Comparison of ENCODE assay signal across 8 mouse cellular contexts in the genomic region with DNA sequence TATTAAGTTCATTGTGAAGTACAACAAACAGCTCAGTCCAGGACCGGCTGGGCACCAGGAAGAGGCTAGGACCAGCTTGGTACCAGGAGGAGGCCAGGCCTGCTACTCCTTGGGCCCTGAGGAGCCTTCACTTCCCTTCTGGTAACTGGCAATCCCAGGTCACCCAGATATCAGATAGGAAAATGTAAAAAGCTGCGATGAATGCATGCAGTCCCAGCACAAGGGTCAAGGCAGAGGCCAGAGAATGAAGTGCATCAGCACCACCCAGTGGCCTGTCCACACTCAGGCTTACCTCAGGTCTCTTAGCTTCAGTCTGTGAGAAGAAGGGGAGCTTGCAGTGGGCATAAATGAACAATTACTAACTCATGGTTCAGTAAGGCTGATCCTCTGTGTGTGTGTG. TPM values are rescaled to one million over a fixed set of nuclear protein-coding genes. Genes with fewer than 3 reads are reported as not detected.
DNase-seq lines count a peak whose midpoint lies in the region; ATAC-seq and TF ChIP-seq lines count a peak whose summit lies in the region.

No protein-coding gene starts in this region.

- H3K9me3 ChIP-seq in hindbrain, embryonic 10.5 days = peaks cover 3% of the 10 kb centered on the region
- H3K9me3 ChIP-seq in hindbrain, embryonic 14.5 days (ENCODE audit: control insufficient read depth, low read length) = no peaks in the 10 kb centered on the region
- peaks cover 4% of the 10 kb centered on the region for H3K9me3 ChIP-seq in limb, embryonic 15.5 days
- peaks cover 3% of the 10 kb centered on the region for H3K9me3 ChIP-seq in forebrain, embryonic 15.5 days

- H3K4me2 ChIP-seq in hindbrain, embryonic 14.5 days (replicated peaks) = no peak overlapping the region
- no peak overlapping the region for H3K4me2 ChIP-seq in limb, embryonic 15.5 days
- H3K4me2 ChIP-seq in forebrain, embryonic 15.5 days (replicated peaks) = no peak overlapping the region

- DNase-seq in hindbrain, embryonic 10.5 days (ENCODE audit: low spot score) = peak; percentile 11
- no peak for DNase-seq in hindbrain, embryonic 14.5 days (ENCODE audit: low spot score)
- DNase-seq in adrenal gland, postnatal 25 days = peak; percentile 24
- DNase-seq in left cerebral cortex, postnatal 25 days (ENCODE audit: low spot score in 2 of 2) = no peak

- ATAC-seq in hindbrain, embryonic 14.5 days (ENCODE audit: low FRiP score) = no peak
- no peak for ATAC-seq in limb, embryonic 15.5 days (ENCODE audit: insufficient number of reproducible peaks, low FRiP score, low TSS enrichment, low read depth)
- ATAC-seq in megakaryocyte-erythroid progenitor cell, adult 5-6 weeks (replicated peaks; ENCODE audit: low FRiP score, low TSS enrichment, poor library complexity, severe bottlenecking) = no peak
- ATAC-seq in forebrain, embryonic 15.5 days (replicated peaks) = no peak

- H3K27me3 ChIP-seq in hindbrain, embryonic 10.5 days (ENCODE audit: insufficient read depth, poor library complexity, severe bottlenecking) = peaks cover 3% of the 10 kb centered on the region; the same call in 1 of the 2 replicates
- no peaks in the 10 kb centered on the region for H3K27me3 ChIP-seq in hindbrain, embryonic 14.5 days (ENCODE audit: control insufficient read depth, insufficient read depth, low read length)
- H3K27me3 ChIP-seq in limb, embryonic 15.5 days = no peaks in the 10 kb centered on the region
- no peaks in the 10 kb centered on the region for H3K27me3 ChIP-seq in forebrain, embryonic 15.5 days

- H3K36me3 ChIP-seq in hindbrain, embryonic 10.5 days = peaks cover 63% of the 10 kb centered on the region
- H3K36me3 ChIP-seq in hindbrain, embryonic 14.5 days (replicated peaks; ENCODE audit: control insufficient read depth, insufficient read depth) = peaks cover 22% of the 10 kb centered on the region
- H3K36me3 ChIP-seq in limb, embryonic 15.5 days = peaks cover 23% of the 10 kb centered on the region
- 0 out of 2 replicates have a peak, but pooled peaks cover 5% of the 10 kb centered on the region for H3K36me3 ChIP-seq in forebrain, embryonic 15.5 days

- WGBS in hindbrain, embryonic 10.5 days = 70% methylated on average over 2 of the region's 2 CpGs
- 68% methylated on average over 2 of the region's 2 CpGs for WGBS in hindbrain, embryonic 14.5 days
- 53% methylated on average over 2 of the region's 2 CpGs for WGBS in limb, embryonic 15.5 days
- WGBS in forebrain, embryonic 15.5 days = 62% methylated on average over 2 of the region's 2 CpGs

- H3K4me3 ChIP-seq in hindbrain, embryonic 10.5 days = no peak overlapping the region
- H3K4me3 ChIP-seq in hindbrain, embryonic 14.5 days (replicated peaks; ENCODE audit: low read length) = no peak overlapping the region
- no peak overlapping the region for H3K4me3 ChIP-seq in embryonic fibroblast, embryonic 13.5 days (ENCODE audit: insufficient read depth, low read length)
- no peak overlapping the region for H3K4me3 ChIP-seq in limb, embryonic 15.5 days
- no peak overlapping the region for H3K4me3 ChIP-seq in forebrain, embryonic 15.5 days

- H3K9ac ChIP-seq in hindbrain, embryonic 14.5 days = no peak overlapping the region
- H3K9ac ChIP-seq in limb, embryonic 15.5 days = no peak overlapping the region
- H3K9ac ChIP-seq in forebrain, embryonic 15.5 days (replicated peaks) = no peak overlapping the region

- H3K4me1 ChIP-seq in hindbrain, embryonic 10.5 days (replicated peaks) = peaks cover 3% of the 10 kb centered on the region; the same call in 1 of the 2 replicates
- no peaks in the 10 kb centered on the region for H3K4me1 ChIP-seq in hindbrain, embryonic 14.5 days (replicated peaks; ENCODE audit: control insufficient read depth, insufficient read depth, low read length)
- H3K4me1 ChIP-seq in embryonic fibroblast, embryonic 13.5 days (ENCODE audit: control insufficient read depth, insufficient read depth, low read length) = no peaks in the 10 kb centered on the region
- H3K4me1 ChIP-seq in limb, embryonic 15.5 days = peaks cover 6% of the 10 kb centered on the region
- H3K4me1 ChIP-seq in forebrain, embryonic 15.5 days = no peaks in the 10 kb centered on the region

- intact Hi-C loops in left cerebral cortex, postnatal 25 days (cut with DNase I) = no loop called here

- no peak for TF ChIP-seq POLR2A in embryonic fibroblast, embryonic 13.5 days (IDR thresholded peaks at IDR 0.05; ENCODE audit: low read depth, low read length)

- TF ChIP-seq CTCF in embryonic fibroblast, embryonic 13.5 days (IDR thresholded peaks at IDR 0.05; ENCODE audit: borderline replicate concordance, insufficient read depth, low read length) = peak; percentile 64; the same call in 1 of the 2 replicates

- no peak overlapping the region for H3K27ac ChIP-seq in hindbrain, embryonic 10.5 days
- no peak overlapping the region for H3K27ac ChIP-seq in hindbrain, embryonic 14.5 days
- no peak overlapping the region for H3K27ac ChIP-seq in embryonic fibroblast, embryonic 13.5 days (ENCODE audit: insufficient read depth, low read length)
- H3K27ac ChIP-seq in limb, embryonic 15.5 days = peak overlapping the region; percentile 64
- no peak overlapping the region for H3K27ac ChIP-seq in forebrain, embryonic 15.5 days (replicated peaks)

RNA-seq across cellular contexts. Expression of a gene that starts 20.9 kb away (rescaled TPM):
- polyA plus RNA-seq in hindbrain, embryonic 10.5 days (2016; fragmentation: Nextera tagmentation; extraction: Ambion mirVana) = 49.0 and 53.1 TPM in 2 replicates
- 14.1 and 15.5 TPM in 2 replicates for polyA plus RNA-seq in hindbrain, embryonic 14.5 days (2014; fragmentation: Nextera tagmentation; extraction: Ambion mirVana)
- total RNA-seq in adrenal gland, postnatal 25 days (2021) = 32.4 and 34.7 TPM in 2 replicates
- polyA plus RNA-seq in embryonic fibroblast, embryonic 13.5 days (2011; ENCODE audit: insufficient read length, low read depth, missing spikeins) = 29.1 and 29.7 TPM in 2 replicates
- 53.3 and 53.7 TPM in 2 replicates for polyA plus RNA-seq in limb, embryonic 15.5 days (2015; fragmentation: Nextera tagmentation; extraction: Ambion mirVana)
- total RNA-seq in megakaryocyte-erythroid progenitor cell, adult 5-6 weeks (2014; fragmentation: Nextera tagmentation) = 40.2 and 42.1 TPM in 2 replicates
- 24.7 and 26.4 TPM in 2 replicates for total RNA-seq in megakaryocyte-erythroid progenitor cell, adult 5-6 weeks (2017)
- 18.0 and 19.8 TPM in 2 replicates for polyA plus RNA-seq in forebrain, embryonic 15.5 days (2015; fragmentation: Nextera tagmentation; extraction: Ambion mirVana)
- 1 to 10 TPM; 6.1 to 7.2 TPM for total RNA-seq in left cerebral cortex, postnatal 25 days (2021)

Comparison
In these comparisons a context has a peak if more than half of its experiments do, and no peak if none do; other contexts are left out.
1. DNase-seq: peak in hindbrain, embryonic 10.5 days (single experiment) and adrenal gland, postnatal 25 days (single experiment); none in hindbrain, embryonic 14.5 days (single experiment) and left cerebral cortex, postnatal 25 days (0 of 2).